Mouse (Mus musculus): Measurements from ENCODE around the gene 4930455H04Rik.

DNA sequence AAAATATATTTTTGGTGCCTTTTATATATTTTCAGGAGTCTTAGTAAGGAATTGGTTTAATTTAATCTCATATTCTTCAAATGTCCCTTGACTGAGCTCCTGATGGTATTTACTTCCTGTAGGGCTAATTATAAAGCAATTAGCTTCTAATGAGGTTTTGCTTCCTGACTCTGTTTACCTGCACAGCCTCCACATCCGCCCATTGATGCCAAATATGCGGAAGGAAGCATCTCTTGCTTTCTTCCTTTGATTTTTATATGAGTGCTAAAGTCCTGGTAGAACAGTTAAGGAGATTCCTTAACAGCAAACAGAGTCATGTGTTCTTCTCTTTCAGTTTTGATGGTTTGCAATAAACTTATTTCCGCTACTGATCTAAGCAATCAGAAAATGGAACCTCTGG lies 52.3 kb downstream of the 4930455H04Rik start:
- TF ChIP-seq POLR2A (IDR thresholded peaks at IDR 0.05; ENCODE audit: low read depth, low read length): no peak
- no peak for TF ChIP-seq CTCF (IDR thresholded peaks at IDR 0.05; ENCODE audit: extremely low read depth, insufficient read length, insufficient replicate concordance, low read depth, low read length)
